Mouse (Mus musculus): ENCODE measurements at regions not wholly inside any gene's neighbourhood (a gene's known extent, or its start where the extent isn't known, plus 50 kb on each side); places are given as distances from the start of the nearest gene placed in this dataset.
"Not testable (repeated sequence)": the region's sequence is repeated elsewhere in the genome, so short reads cannot be mapped to it uniquely, and the experiment has no call there.

GRCm38 (mm10) chr8:102223097-102223496 lies 562.3 kb downstream of the Cdh11 start:
- DNase-seq: no peak

GRCm38 (mm10) chr8:102205633-102206032 lies 579.8 kb downstream of the Cdh11 start:
- DNase-seq: no peak

- DNase-seq: no peak
Observed at GRCm38 (mm10) chr8:102159541-102160197, 625.8 kb downstream of the Cdh11 start.

- DNase-seq: no peak
Observed at GRCm38 (mm10) chr8:102118657-102119056, 666.8 kb downstream of the Cdh11 start.

- DNase-seq: no peak
Observed at GRCm38 (mm10) chr8:102116846-102117403, 668.5 kb downstream of the Cdh11 start.

GRCm38 (mm10) chr8:102103773-102104172 lies 681.7 kb downstream of the Cdh11 start:
- no peak for DNase-seq

- no peak for DNase-seq
Observed at GRCm38 (mm10) chr8:102096726-102097125, 688.7 kb downstream of the Cdh11 start.

- no peak for DNase-seq
Observed at GRCm38 (mm10) chr8:102085927-102086326, 699.5 kb downstream of the Cdh11 start.

GRCm38 (mm10) chr8:102075611-102076010 lies 709.8 kb downstream of the Cdh11 start:
- no peak for DNase-seq

GRCm38 (mm10) chr8:102064137-102064536 lies 721.3 kb downstream of the Cdh11 start:
- DNase-seq: no peak

- DNase-seq: no peak
Observed at GRCm38 (mm10) chr8:102053429-102053828, 732.0 kb downstream of the Cdh11 start.

- DNase-seq: no peak
Observed at GRCm38 (mm10) chr8:102026956-102027927, 758.2 kb downstream of the Cdh11 start.

GRCm38 (mm10) chr8:102024472-102024871 lies 761.0 kb downstream of the Cdh11 start:
- DNase-seq: peak in 1 of 2 experiments; percentile 13

GRCm38 (mm10) chr8:102017776-102018175 lies 767.7 kb downstream of the Cdh11 start:
- DNase-seq: no peak

GRCm38 (mm10) chr8:102000326-102001016 lies 785.0 kb downstream of the Cdh11 start:
- DNase-seq: no peak

GRCm38 (mm10) chr8:101996761-101997160 lies 788.7 kb downstream of the Cdh11 start:
- DNase-seq: not testable (repeated sequence)

- no peak for DNase-seq
Observed at GRCm38 (mm10) chr8:101956832-101957231, 828.6 kb downstream of the Cdh11 start.

- no peak for DNase-seq
Observed at GRCm38 (mm10) chr8:101950599-101950998, 834.8 kb downstream of the Cdh11 start.

GRCm38 (mm10) chr8:101937859-101938258 lies 847.6 kb downstream of the Cdh11 start:
- no peak for DNase-seq

- no peak for DNase-seq
Observed at GRCm38 (mm10) chr8:101913665-101914064, 871.8 kb downstream of the Cdh11 start.

All from kidney, postnatal 36 days (tissue).